Mouse (Mus musculus): ENCODE results near the gene Il2ra.
"Not testable (repeated sequence)": the region's sequence is repeated elsewhere in the genome, so short reads cannot be mapped to it uniquely, and the experiment has no call there.

Il2ra gene

DNA sequence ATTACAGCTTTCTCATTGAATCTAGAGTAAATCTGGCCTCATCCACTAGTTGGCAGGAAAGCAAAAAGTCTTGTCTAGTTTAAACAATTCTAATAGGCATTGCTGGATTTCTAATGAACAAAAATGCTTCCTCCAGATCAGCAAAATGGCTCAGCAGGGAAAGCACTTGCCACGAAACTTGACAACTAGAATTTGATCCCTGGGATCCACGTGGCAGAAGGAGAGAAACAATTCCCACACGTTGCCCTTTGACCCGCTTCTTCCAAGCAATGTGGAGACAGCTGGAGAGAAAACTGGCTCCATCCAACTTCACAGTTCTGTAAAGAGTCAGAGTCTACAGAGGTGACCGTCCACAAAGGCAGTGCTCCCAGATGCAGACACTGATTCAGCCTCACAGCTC lies 56.4 kb downstream of the Il2ra start:
- DNase-seq (ENCODE audit: extremely low spot score, low read depth, low spot score) = no peak

DNA sequence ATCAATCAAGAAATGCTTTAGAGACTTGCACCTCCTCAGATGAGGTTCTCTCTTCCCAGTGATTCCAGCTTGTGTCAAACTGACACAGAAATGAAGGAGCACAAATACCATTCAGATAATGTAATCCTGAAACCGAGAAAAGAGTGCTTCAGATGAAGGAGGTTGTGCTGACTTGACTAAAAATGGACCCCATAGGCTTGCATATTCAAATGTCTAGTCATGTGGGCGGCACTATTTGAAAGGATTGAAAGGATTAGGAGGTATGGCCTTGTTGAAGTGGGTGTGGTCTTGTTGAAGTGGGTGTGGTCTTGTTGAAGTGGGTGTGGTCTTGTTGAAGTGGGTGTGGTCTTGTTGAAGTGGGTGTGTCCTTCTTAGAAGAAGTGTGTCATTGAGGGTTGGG lies 57.3 kb downstream of the Il2ra start:
- DNase-seq (ENCODE audit: extremely low spot score, low read depth, low spot score) = no peak

DNA sequence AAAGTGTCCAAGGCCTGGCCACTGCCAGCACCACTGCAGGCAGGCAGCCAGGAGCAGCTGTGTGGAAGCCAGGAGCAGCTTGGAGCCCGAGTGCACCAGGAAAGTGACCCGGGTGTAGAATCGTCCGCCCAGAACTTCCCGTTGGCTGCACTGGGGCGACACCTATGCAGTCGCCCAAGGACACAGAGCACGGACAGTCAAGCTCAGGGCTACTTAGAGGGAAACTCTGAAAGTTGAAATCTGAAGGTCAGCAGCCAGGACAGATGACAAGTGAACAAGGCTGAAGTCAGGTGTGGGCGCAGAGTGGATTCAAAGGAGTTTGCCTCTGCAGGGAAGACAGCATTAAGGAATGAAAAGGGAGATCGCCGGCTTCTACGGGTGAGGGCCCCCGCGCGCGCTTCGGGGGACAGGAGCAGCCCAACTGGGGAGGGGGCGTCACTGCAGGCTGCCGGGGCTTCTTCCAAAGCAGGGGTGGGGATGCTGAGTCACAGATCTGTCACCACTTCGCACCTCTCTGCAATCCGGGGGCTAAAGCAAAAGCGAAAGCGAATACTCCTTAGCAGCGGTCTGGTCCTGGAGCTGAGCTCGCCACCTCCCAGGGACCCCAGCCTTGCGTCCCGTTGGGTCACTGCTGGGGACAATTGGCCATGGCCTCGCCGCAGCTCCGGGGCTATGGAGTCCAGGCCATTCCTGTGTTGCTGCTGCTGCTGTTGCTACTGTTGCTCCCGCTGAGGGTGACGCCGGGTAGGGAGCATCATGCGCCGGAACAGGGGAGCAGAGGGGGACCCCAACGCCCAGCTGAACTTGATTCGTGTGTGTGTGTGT lies 62.8 kb downstream of the Il2ra start, which contains the start of gene Il15ra:
Il15ra (plus strand) TSS at position 90 of the 825 bp plus-strand sequence.
- no peak for DNase-seq (ENCODE audit: extremely low spot score, low read depth, low spot score)

DNA sequence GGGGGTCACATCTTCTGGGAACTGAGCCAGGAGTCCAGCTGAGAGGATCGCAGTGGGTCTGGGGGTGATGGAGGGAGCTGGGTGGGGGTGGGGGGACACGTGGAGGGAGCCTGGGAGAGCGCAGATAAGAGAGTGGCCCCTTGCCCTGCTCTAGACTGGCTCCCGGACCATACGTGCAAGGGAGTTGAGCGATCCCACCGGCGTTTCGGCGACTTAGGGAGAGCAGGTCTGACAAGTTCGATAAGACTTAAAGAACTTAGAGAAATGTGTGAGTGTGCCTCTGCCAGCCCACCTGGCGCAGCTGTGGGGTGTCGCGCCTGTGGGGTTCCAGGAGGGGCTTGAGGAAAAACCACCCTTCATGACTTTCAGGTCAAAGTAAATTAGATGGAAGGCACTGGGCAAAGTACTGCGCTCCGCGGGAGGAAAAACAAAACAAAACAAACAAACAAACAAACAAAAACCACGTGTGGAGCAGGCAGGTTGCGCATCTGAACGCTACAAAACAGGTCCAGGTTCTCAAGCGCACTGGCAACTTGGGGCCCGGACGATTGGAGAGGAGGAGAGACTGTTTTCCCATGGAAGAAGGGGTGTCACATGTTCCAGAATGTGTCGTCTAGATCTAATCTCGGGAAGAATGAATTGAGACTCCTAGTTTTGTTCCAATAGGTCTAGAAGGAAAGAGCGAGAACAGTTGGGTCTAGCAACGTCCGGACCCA lies 63.6 kb downstream of the Il2ra start:
- DNase-seq (ENCODE audit: extremely low spot score, low read depth, low spot score) = no peak

DNA sequence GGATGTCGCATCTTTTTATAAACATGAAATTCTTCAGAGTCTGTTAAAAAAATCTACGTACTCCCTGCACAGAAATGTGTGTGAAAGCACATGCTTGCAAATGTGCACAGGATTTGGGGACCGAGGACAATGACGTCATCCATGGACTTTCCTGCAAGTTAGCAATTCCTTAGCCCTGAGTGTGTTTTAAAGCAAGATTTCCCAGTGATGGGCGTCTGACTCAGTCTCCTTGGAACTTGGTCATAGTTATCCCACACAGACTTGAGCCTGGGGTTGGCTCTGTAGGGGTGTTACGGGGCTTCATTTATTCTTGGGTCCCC lies 64.1 kb downstream of the Il2ra start:
- no peak for DNase-seq (ENCODE audit: extremely low spot score, low read depth, low spot score)

DNA sequence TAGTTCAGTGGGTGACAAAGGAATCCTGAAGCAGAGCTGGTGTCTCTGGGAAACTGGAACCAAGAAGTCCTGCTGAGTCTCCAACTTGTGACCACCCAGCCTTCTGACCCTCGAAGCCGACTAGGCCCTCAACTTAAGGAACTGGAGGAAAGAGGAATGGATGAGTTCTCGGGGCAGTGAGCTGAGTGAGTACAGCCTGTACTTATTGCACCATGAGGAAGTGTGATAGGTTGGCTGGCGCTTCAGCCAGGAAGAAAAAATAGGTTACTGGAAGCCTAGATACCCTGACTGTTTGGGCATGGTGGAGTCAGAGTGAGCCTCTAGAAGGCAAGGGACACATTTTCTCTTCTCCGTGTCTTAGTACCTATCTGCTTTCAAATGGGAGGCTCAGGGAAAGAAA lies 65.9 kb downstream of the Il2ra start:
- no peak for DNase-seq (ENCODE audit: extremely low spot score, low read depth, low spot score)

DNA sequence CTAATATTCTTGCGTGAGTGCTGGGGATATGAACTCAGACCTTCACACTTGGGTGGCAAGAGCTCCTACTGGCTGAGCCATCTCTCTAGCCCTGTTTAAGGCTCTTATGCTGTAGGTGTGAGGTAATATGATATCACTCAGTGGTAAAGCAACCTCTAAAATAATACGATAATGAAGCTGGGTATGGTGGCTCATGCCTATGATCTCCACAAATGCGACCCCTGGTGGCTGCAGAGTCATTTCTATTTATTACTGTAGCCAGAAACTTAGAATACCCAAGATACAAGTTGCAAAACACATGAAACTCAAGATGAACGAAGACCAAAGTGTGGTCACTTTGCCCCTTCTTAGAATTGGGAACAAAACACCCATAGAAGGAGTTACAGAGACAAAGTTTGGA lies 67.5 kb downstream of the Il2ra start:
- DNase-seq (ENCODE audit: extremely low spot score, low read depth, low spot score) = not testable (repeated sequence)

DNA sequence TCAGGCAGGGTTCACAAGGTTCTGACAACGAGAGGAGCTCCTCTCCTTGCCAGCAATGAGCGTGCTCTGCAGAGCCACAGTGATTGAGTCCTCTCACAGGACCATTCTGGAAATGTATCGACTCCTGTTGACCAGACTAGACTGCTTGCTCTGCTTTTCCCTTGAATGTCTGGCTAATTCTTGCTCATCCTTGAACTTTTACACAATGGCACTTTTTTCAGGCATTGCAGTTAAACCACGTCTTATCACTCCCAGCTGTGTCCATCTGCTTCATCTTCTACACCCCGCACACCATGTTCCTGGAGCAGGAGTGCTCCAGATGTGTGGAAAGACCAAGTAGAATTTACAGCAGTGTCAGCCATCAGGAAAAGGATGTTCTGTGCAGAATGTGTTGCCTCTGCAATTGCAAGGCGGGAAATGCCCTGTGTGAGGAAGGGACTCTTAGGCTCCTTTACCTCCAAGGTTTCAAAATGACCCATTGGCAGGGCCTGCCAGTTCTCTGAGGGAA lies 69.9 kb downstream of the Il2ra start:
- no peak for DNase-seq (ENCODE audit: extremely low spot score, low read depth, low spot score)

DNA sequence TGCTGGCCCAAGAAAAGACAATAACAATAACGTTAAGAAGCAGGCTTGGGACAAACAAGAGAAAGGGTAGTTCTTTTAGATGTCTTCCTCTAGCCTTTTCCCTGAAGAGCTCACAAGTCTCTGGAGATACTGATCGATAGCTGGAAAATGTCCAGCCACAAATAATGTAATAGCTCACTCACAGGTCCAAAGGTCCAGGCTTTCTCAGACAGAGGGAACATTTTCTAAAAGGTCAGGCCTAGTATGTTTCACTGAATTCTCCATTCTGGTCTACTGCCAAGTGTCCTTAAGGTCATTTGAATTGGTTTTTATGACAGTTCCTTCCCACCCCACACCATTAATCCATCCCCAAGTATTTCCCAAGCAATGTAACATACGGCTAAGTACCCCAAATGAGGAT lies 70.4 kb downstream of the Il2ra start:
- no peak for DNase-seq (ENCODE audit: extremely low spot score, low read depth, low spot score)

DNA sequence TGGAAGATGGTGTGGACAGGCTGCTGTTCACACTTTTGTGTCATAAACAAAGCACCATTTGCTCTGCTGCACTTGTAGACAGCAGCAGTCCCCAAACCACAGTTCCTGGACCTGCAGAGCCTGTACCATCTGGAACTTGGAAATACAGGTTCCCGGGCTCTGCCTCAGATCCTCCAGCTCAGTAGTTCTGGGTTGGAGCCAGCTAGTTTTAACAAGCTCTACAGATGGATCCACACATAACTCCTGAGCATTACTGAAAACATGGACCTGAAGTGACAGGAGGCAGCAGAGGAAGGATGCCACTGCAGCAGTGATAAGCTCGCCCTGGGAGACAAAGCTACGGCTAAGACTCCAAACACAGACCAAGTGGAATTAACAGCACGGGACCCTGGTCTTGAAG lies 71.9 kb downstream of the Il2ra start:
- DNase-seq (ENCODE audit: extremely low spot score, low read depth, low spot score) = no peak

DNA sequence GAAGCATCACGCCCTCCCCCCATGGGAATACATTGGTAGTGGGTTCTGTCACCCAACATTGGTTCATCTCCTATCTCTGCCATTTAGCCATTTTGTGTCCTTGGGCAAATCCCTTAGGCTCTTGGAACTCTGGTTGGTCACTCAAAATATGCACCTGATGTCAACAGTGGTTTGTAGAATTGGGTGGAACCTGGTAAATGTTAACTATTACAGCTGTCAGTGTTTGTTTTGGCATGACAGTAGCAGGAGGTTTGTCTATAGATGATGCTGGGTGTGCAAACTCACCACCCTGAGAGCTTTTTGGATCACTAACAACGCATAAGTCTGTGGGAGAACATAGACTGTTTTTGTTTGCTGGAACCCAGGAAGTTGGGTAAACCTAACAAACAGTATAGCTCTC lies 76.0 kb downstream of the Il2ra start:
- DNase-seq (ENCODE audit: extremely low spot score, low read depth, low spot score) = no peak

DNA sequence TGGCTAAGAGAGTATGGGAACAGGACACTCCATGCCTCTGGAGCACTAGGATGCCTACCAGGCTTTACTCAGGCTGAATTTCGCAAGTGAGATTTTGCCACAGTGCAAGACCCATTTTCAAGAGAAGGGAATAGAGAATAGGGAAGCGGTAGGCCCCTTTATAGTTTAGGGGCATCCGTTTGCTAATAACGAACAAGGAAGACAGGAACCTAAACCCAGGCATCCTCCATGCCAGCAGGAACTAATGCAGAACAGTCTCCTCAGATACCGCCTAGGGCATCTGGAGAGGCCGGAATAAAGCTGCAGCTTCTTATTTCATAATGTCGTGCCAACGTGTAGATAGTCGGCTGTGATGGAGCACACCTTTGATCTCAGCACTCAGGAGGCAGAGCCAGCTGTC lies 80.0 kb downstream of the Il2ra start:
- DNase-seq (ENCODE audit: extremely low spot score, low read depth, low spot score) = no peak

DNA sequence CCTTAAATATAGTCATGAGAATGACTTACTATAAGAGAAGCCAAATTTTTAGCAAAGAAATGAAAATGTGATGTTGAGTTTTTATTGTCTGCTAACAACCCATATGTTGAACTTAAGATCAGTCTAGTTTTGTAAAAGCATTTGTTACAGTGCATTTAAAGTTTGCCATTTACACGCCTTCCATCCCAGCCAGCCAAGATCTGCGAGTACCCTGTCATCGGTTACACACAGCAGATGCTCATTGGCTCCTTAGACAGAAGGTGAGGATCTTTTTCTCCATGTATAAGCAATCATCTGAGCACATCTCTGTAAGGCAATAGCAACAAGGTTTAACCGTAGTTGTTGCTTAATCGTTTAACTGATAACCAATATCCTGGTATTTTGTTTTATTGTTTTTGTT lies 85.0 kb downstream of the Il2ra start:
- no peak for DNase-seq (ENCODE audit: extremely low spot score, low read depth, low spot score)

DNA sequence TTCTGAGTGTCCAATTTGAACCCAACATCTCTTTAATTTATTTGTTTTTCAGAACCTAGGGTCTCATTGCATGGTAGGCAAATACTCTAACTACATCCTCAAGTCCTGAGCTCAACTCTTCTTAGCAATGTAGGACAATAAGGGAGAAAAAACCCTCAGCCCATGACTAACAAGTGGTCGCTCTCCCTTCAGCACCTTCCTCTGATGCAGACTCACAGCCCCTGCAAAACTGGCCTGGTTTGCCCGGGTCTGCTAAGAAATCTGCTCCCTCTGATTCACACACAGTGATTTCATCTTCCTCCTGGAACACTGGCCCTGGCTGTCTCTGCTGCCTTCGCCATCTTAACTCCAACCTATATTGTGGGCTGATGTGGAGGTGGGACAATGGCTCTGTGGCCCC lies 86.5 kb downstream of the Il2ra start:
- DNase-seq (ENCODE audit: extremely low spot score, low read depth, low spot score) = no peak

DNA sequence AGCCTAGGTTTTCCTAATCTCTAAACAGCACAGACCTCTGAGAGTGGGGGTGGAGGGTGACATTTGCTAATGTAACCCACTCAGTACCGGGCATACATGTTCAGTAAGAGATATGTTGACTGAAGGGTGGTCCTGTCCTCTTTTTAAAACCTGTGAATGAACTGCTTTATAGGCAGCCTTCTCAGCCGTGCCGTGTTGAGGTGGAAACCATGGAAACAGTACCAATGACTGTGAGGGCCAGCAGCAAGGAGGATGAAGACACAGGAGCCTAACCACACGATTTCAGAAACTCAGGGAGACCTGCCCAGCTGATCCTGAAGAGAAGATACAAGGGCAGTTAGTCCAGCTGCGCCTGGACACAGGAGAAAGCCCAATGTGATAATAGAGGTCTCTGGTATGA lies 90.4 kb downstream of the Il2ra start:
- no peak for DNase-seq (ENCODE audit: extremely low spot score, low read depth, low spot score)

DNA sequence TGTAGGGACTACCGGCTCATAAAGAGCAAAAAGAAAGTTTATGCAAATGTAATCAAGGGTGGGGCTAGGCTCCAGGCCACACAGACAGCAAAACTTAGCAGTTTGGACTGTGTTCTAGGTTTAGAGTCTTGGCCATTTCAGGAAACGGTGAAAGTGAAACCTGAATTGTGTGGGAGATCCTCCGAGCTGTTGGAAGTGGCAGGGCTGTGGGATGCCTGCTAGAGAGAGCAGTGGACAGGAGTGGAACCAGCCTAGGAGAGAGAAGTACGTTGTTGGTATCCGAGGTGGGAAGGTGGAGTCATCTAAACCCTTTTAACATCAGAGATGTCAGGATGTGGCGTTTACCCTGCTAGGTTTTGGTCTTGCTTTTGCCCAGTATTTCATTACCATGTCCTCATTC lies 93.2 kb downstream of the Il2ra start:
- DNase-seq (ENCODE audit: extremely low spot score, low read depth, low spot score) = no peak

DNA sequence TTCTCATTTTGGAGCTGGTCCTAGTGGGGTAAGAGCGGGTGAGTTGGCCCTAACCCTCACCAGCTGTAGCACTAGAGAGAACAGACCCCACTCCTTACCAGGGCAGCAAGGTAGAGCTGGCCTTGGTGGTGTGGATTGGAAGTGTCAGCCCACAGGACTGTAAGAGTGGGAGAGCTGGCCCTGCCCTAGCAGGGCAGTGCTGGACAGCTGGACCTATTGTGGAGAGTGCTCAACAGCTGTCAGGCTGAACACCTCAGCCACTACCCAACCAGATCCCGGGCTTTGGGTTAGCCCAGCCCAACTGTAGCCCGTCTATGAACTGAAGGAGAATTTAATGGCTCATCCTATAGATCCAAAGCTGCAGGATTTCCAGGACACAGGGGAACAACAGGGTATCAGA lies 96.2 kb downstream of the Il2ra start:
- no peak for DNase-seq (ENCODE audit: extremely low spot score, low read depth, low spot score)

DNA sequence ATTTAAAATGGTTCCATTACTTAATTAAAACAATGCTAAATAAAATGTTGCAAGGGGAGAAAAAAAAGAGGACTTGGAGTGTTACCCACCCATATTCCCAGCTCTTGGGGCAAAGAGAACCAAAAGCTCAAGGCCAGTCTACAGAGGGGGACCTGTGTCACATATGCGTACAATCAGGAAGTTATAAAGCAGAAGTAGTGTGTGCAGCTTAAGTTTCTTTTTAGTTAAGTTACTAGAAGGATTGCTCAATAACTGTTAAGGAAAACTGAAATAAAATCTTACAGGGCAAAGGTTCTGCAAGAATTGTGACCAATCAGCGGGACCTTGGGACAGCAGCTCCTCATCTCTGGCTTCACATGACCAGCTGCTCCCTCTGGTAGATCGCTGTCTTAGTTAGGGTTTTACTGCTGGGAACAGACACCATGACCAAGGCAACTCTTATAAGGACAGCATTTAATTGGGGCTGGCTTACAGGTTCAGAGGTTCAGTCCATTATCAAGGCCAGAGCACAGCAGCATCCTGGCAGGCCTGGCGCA lies 97.0 kb downstream of the Il2ra start:
- no peak for DNase-seq (ENCODE audit: extremely low spot score, low read depth, low spot score)
